In the genomic region with DNA sequence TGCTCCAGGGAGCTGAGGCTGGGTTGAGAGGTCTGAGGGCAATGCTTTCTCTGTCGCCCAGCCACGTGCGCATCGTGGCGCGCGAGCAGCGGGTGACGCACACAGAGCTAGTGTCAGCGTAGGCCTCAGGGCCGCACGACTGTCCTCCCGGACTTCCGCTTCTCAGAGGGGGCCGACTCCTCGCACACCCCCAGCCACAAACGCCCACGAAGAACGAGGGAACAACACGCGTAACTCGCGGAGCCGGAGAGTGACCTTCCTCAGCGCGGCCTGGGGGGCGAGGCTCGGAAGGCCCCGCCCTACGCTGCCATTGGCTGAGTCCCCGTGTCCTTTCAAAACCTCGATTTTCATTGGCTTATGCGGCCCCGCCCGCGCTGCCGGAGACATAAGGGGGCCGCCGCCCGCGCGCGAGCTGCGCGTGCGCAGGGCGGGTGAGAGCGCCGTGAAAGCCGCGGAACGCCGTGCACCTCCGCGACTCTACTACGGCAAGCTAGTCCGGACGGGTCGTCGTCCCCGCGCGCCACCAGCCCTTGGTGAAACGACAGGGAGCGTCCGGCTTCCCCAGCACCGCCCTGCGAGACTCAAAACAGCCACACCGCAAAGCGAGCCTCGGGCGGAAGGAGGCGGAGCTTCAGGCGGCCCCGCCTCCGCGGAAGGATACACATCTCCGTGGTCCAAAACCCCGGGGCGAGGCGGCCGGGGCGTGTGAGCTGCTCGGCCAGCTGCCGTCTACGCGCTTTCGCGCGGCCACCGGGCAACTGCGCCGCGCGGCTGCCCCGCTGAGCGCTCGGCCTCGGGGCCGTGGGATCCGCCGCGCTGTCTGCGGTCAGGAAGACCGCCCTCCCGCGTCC, we compare ENCODE assay signal across 8 mouse cellular contexts. TPM values are rescaled to one million over a fixed set of nuclear protein-coding genes. Genes with fewer than 3 reads are reported as not detected.
DNase-seq lines count a peak whose midpoint lies in the region; ATAC-seq and TF ChIP-seq lines count a peak whose summit lies in the region.

Pim3 (plus strand) TSS at position 415 of the 851 bp plus-strand sequence.

- H3K36me3 ChIP-seq in hindbrain, embryonic 10.5 days = peaks cover 31% of the 10 kb centered on the region
- H3K36me3 ChIP-seq in lung, postnatal 0 days (ENCODE audit: insufficient read depth, low read length) = peaks cover 9% of the 10 kb centered on the region; the same call in 1 of the 2 replicates

- peak within 1 kb of the TSS; percentile 98 for H3K27ac ChIP-seq in hindbrain, embryonic 10.5 days
- H3K27ac ChIP-seq in lung, postnatal 0 days (ENCODE audit: low read length) = peak within 1 kb of the TSS; percentile 99

- peaks cover 62% of the 10 kb centered on the region for H3K4me1 ChIP-seq in hindbrain, embryonic 10.5 days (replicated peaks)
- H3K4me1 ChIP-seq in lung, postnatal 0 days (ENCODE audit: insufficient read depth, low read depth, low read length) = peaks cover 15% of the 10 kb centered on the region

- TF ChIP-seq CTCF in lung, postnatal 0 days (IDR thresholded peaks at IDR 0.05) = no peak

- H3K27me3 ChIP-seq in hindbrain, embryonic 10.5 days (ENCODE audit: insufficient read depth, poor library complexity, severe bottlenecking) = peaks cover 5% of the 10 kb centered on the region; the same call in 1 of the 2 replicates
- H3K27me3 ChIP-seq in lung, postnatal 0 days (replicated peaks; ENCODE audit: insufficient read depth, low read length) = no peaks in the 10 kb centered on the region

- H3K9me3 ChIP-seq in hindbrain, embryonic 10.5 days = no peaks in the 10 kb centered on the region
- H3K9me3 ChIP-seq in lung, postnatal 0 days (ENCODE audit: low read length) = no peaks in the 10 kb centered on the region

- peak; percentile 58 for ATAC-seq in frontal cortex, adult (ENCODE audit: low TSS enrichment)
- peak; percentile 85 for ATAC-seq in lung, postnatal 0 days

- peak; percentile 89 for DNase-seq in MEL-GATA-1-ER (ENCODE audit: extremely low read depth, low read depth)
- peak; percentile 97 for DNase-seq in cerebellum, adult 8-10 months
- DNase-seq in hindbrain, embryonic 10.5 days (ENCODE audit: low spot score) = peak; percentile 94
- DNase-seq in layer of hippocampus, adult 9-11 months = peak; percentile 99
- DNase-seq in lung, postnatal 0 days (ENCODE audit: low spot score) = peak; percentile 99
- DNase-seq in ovary, postnatal 14 days (ENCODE audit: low spot score) = peak; percentile 95
- peak; percentile 96 for DNase-seq in thymus, postnatal 14 days

- peak within 1 kb of the TSS; percentile 98 for H3K9ac ChIP-seq in lung, postnatal 0 days (replicated peaks; ENCODE audit: low read depth)

- H3K4me3 ChIP-seq in hindbrain, embryonic 10.5 days = peak within 1 kb of the TSS; percentile 82
- H3K4me3 ChIP-seq in lung, postnatal 0 days (ENCODE audit: low read depth, low read length) = peak within 1 kb of the TSS; percentile 95

- peak; percentile 57; the same call in 1 of the 2 replicates for TF ChIP-seq EP300 in lung, postnatal 0 days (IDR thresholded peaks at IDR 0.05)

- WGBS in hindbrain, embryonic 10.5 days = under 1% methylated on average over 107 of the region's 107 CpGs
- WGBS in lung, postnatal 0 days = 1% methylated on average over 73 of the region's 107 CpGs

- peak within 1 kb of the TSS; percentile 82 for H3K4me2 ChIP-seq in lung, postnatal 0 days (replicated peaks; ENCODE audit: low read depth, low read length)

RNA-seq across cellular contexts. Expression of gene Pim3, which starts in this region (rescaled TPM):
- polyA plus RNA-seq in hindbrain, embryonic 10.5 days (2016; fragmentation: Nextera tagmentation; extraction: Ambion mirVana) = 41.3 and 48.3 TPM in 2 replicates
- polyA plus RNA-seq in lung, postnatal 0 days (2015; fragmentation: Nextera tagmentation; extraction: Ambion mirVana) = 66.0 and 69.6 TPM in 2 replicates

Comparison
In these comparisons a context has a peak if more than half of its experiments do, and no peak if none do; other contexts are left out.
1. Peak in every context shown above with its lines: DNase-seq, ATAC-seq, H3K4me3 ChIP-seq and H3K27ac ChIP-seq.